Mouse (Mus musculus) thymus, adult 2 months (tissue): Measurements from ENCODE around the gene Ssh2.

Source experiments
- CTCF ChIP-seq: fragments of 200-500 bp; IDR thresholded peaks from 2 replicates; pipeline ENCODE4 v1.5.1; 2012; ENCODE audit warnings: mild to moderate bottlenecking, control low read depth, low read length, moderate library complexity, borderline replicate concordance; ENCODE audit not compliant: control insufficient read depth, poor library complexity, insufficient read depth; ENCODE audit errors: extremely low read depth
- POLR2A ChIP-seq: fragments of 200-500 bp; IDR thresholded peaks from 2 replicates; pipeline ENCODE4 v1.6.1; 2012; ENCODE audit warnings: mild to moderate bottlenecking, low read length, control low read depth, moderate library complexity; ENCODE audit not compliant: control insufficient read depth, poor library complexity, insufficient read depth; ENCODE audit errors: extremely low read depth

DNA sequence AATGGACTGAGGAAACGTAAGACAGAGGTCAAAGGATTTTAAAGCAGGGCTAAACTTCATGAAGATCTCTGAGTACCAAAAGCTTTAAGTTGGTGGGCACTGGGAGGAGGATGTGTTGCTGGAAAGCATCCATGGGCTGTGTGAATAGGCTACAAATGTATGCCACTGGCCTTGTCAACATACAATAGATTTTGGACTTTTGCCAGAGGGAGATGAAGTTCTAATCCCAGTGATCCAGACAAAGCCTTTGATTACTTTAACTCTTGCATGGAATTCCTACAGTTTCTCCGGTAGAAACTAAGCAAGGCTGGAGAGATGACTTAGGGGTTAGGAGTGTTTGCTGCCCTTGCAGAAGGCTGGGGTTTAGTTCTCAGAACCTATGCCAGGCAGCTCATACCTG lies 33.5 kb upstream of the Ssh2 start:
- no peak for TF ChIP-seq CTCF
- TF ChIP-seq POLR2A: no peak
